Mouse (Mus musculus) NIH3T3 (cell line): ENCODE data around the gene Kif26a.

ENCODE experiments used
- DNase-seq: peaks from one replicate; pipeline ENCODE4 v3.0.0-alpha.2; 2012; ENCODE audit warnings: low read depth

The Kif26a gene

GRCm38 (mm10) chr12:112221290-112221689 lies 75.3 kb downstream of the Kif26a start:
- no peak for DNase-seq

DNA sequence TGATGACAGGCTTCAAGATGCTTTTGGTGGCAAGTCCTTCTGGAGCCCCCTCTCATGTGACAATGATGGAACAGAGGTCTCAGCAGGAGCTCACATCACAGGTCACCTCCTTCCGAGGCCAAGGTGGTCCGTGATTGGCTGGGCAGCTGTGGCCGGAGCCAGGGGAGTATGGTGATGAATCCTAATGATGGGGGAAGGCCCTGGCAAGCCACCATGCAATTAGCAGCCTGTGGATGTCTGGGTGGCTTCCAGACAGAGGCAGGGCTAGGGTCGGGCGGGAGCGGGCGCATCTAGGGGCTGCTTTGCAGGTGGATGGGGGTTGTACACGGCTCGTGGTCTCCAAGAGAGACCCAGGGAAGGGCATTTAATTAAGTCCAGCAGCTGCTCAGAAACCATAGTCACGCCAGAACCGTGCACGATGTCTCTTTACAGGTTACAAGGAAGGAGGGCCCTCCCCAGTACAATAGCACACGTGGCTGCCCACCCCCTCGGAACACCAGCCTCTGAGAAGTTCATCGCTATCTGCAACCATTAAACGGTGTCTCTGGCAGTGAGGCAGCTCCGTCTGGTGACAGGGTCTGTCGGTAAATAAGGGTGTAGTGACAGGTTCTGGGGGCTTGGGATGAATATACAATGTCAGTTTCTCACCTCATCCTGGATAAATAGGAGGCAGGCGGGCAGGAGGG lies 75.9 kb downstream of the Kif26a start:
- DNase-seq, result no peak

GRCm38 (mm10) chr12:112223721-112224337 lies 77.8 kb downstream of the Kif26a start:
- peak; percentile 11 for DNase-seq

DNA sequence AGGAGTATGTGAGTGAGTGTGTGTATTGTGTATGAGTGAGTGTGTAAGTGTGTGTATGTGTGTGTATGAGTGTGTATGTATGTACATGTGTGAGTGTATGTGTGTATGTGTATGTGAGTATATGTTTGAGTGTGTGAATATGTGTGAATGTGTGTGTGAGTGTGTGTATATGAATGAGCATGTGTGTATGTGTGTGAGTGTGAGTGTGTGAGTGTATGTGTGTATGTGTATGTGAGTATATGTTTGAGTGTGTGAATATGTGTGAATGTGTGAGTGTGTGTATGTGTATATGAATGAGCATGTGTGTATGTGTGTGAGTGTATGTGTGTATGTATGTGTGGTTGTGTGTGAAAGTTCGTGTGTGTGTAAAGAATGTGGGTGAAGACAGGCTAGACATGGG lies 80.2 kb downstream of the Kif26a start:
- DNase-seq, result no peak

DNA sequence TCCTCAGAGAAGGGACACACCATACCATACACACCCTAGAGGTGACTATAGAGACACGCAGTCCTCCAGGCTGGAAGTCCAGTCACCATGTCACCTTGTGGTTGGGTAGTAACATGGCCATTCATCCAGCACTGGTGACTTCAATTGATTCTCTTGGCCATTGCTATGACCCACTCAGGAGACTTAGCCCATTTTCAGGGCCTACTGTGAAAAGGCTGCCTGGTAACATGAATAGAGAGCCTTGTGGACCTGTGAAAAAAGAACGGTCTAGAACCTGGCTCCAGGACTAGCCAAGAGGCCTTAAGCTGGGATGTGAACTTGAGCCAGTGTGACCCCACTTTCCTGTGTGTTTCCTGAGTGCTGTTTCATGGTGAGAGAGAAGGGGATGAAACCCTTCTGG lies 80.6 kb downstream of the Kif26a start:
- DNase-seq, result no peak

DNA sequence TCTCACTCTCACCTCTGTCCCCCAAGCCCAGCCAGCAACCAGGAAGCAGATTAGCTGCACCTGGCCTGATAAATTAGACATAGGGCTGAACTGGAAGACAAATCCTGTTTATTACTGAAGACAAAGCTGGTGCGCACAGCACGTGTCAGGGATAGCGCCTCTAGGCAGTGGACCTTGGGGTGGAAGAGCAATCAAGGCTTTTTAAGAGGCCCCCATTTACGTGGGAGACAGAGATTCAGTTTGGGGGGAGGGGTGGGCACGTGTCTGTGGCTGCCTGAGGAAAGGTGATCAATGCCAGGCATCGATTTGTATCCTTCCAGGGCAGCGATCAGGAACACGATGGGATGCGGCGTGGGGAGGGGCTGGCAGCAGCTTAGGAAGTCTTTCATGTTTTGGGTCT lies 83.1 kb downstream of the Kif26a start:
- DNase-seq, result no peak

- no peak for DNase-seq
Observed at GRCm38 (mm10) chr12:112230196-112230595, 84.2 kb downstream of the Kif26a start.
